Mouse (Mus musculus) small intestine, adult 2 months (tissue): ENCODE results near the gene Ccn2.

ENCODE experiments used
- CTCF ChIP-seq: fragments of 200-500 bp; IDR thresholded peaks from 2 replicates; pipeline ENCODE4 v1.5.1; 2012; ENCODE audit warnings: low read depth, mild to moderate bottlenecking, control low read depth, inconsistent platforms, low read length, moderate library complexity, mixed read lengths; ENCODE audit not compliant: insufficient replicate concordance, insufficient read length; ENCODE audit errors: extremely low read depth
- POLR2A ChIP-seq: fragments of 200-500 bp; IDR thresholded peaks from 2 replicates; pipeline ENCODE4 v1.6.1; 2012; ENCODE audit warnings: low read depth, mild to moderate bottlenecking, control low read depth, inconsistent platforms, low read length, moderate library complexity

DNA sequence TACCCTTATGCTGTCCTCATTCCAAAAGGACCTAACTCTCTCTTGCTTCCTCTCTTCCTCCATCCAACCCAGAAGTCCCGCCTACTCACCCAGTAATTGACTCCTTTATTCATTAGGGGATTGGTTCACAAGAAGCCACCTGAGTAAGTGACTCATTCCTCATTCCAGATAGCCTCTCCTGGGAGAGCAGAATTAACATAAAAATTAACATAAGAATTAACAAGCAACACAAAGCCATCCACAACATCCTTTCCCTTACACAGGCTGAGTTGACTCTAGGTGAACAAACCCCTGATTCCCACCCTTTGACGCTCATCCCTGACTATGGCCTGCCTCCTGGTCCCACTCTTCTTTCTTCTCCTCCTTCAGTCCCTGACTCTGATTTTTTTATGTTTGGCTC, 36.9 kb upstream of the Ccn2 start:
- no peak for TF ChIP-seq CTCF
- no peak for TF ChIP-seq POLR2A
